ENCODE assay signal across 7 mouse cellular contexts in genomic region chr5:105415951-105416675, GRCm38 (mm10). TPM values are rescaled to one million over a fixed set of nuclear protein-coding genes. Genes with fewer than 3 reads are reported as not detected.
DNase-seq lines count a peak whose midpoint lies in the region; ATAC-seq lines count a peak whose summit lies in the region.

No protein-coding gene starts in this region.

- 3% methylated on average over 36 of the region's 36 CpGs for WGBS in forebrain, embryonic 14.5 days
- WGBS in limb, embryonic 10.5 days = 3% methylated on average over 36 of the region's 36 CpGs
- WGBS in neural tube, embryonic 13.5 days = 4% methylated on average over 26 of the region's 36 CpGs

- H3K9ac ChIP-seq in forebrain, embryonic 14.5 days (ENCODE audit: low read length) = peak overlapping the region; percentile 98
- peak overlapping the region; percentile 95 for H3K9ac ChIP-seq in neural tube, embryonic 13.5 days

- H3K4me2 ChIP-seq in forebrain, embryonic 14.5 days (ENCODE audit: low read length) = peak overlapping the region; percentile 90
- peak overlapping the region; percentile 87 for H3K4me2 ChIP-seq in neural tube, embryonic 13.5 days

- H3K27me3 ChIP-seq in megakaryocyte, embryonic 14.5 days (replicated peaks) = no peaks in the 10 kb centered on the region
- H3K27me3 ChIP-seq in forebrain, embryonic 14.5 days (replicated peaks; ENCODE audit: control insufficient read depth, insufficient read depth, low read length) = no peaks in the 10 kb centered on the region
- peaks cover 5% of the 10 kb centered on the region; the same call in 1 of the 2 replicates for H3K27me3 ChIP-seq in limb, embryonic 10.5 days (ENCODE audit: low read depth, poor library complexity, severe bottlenecking)
- H3K27me3 ChIP-seq in neural tube, embryonic 13.5 days = no peaks in the 10 kb centered on the region

- H3K9me3 ChIP-seq in megakaryocyte, embryonic 14.5 days = no peaks in the 10 kb centered on the region
- H3K9me3 ChIP-seq in forebrain, embryonic 14.5 days (replicated peaks; ENCODE audit: control insufficient read depth, low read length) = 0 out of 2 replicates have a peak, but pooled peaks cover 2% of the 10 kb centered on the region
- no peaks in the 10 kb centered on the region for H3K9me3 ChIP-seq in limb, embryonic 10.5 days (replicated peaks)
- H3K9me3 ChIP-seq in neural tube, embryonic 13.5 days = peaks cover 9% of the 10 kb centered on the region; the same call in 1 of the 2 replicates

- H3K27ac ChIP-seq in forebrain, embryonic 14.5 days (ENCODE audit: low read depth, low read length) = peak overlapping the region; percentile 85; the same call in 1 of the 2 replicates
- H3K27ac ChIP-seq in limb, embryonic 10.5 days = peak overlapping the region; percentile 96
- H3K27ac ChIP-seq in neural tube, embryonic 13.5 days (replicated peaks) = peak overlapping the region; percentile 94

- DNase-seq in forebrain, embryonic 14.5 days (ENCODE audit: low spot score) = peak; percentile 20
- DNase-seq in limb, embryonic 10.5 days (ENCODE audit: low spot score) = peak; percentile 56
- DNase-seq in Muller cell, postnatal 12 days (ENCODE audit: inconsistent ontology term) = no peak

- peaks cover 67% of the 10 kb centered on the region for H3K4me1 ChIP-seq in megakaryocyte, embryonic 14.5 days
- H3K4me1 ChIP-seq in forebrain, embryonic 14.5 days (ENCODE audit: control insufficient read depth, insufficient read depth, low read length) = peaks cover 3% of the 10 kb centered on the region; the same call in 1 of the 2 replicates
- H3K4me1 ChIP-seq in limb, embryonic 10.5 days = peaks cover 13% of the 10 kb centered on the region
- peaks cover 8% of the 10 kb centered on the region for H3K4me1 ChIP-seq in neural tube, embryonic 13.5 days (replicated peaks)

- no peak for ATAC-seq in megakaryocyte, adult 5-6 weeks (ENCODE audit: poor library complexity, severe bottlenecking)
- peak; percentile 2 for ATAC-seq in activated CD4-positive, CD25-positive, alpha-beta regulatory T cell, adult 4 months
- ATAC-seq in forebrain, embryonic 14.5 days = peak; percentile 58
- ATAC-seq in neural tube, embryonic 13.5 days (ENCODE audit: low read depth) = peak; percentile 73

- peaks cover 43% of the 10 kb centered on the region for H3K36me3 ChIP-seq in megakaryocyte, embryonic 14.5 days (replicated peaks; ENCODE audit: low read length)
- H3K36me3 ChIP-seq in forebrain, embryonic 14.5 days (ENCODE audit: control insufficient read depth, insufficient read depth, low read length) = no peaks in the 10 kb centered on the region
- no peaks in the 10 kb centered on the region for H3K36me3 ChIP-seq in limb, embryonic 10.5 days
- peaks cover 15% of the 10 kb centered on the region for H3K36me3 ChIP-seq in neural tube, embryonic 13.5 days

- H3K4me3 ChIP-seq in megakaryocyte, embryonic 14.5 days (replicated peaks) = peak overlapping the region; percentile 96
- H3K4me3 ChIP-seq in forebrain, embryonic 14.5 days (ENCODE audit: low read depth, low read length) = peak overlapping the region; percentile 93
- peak overlapping the region; percentile 85 for H3K4me3 ChIP-seq in limb, embryonic 10.5 days
- H3K4me3 ChIP-seq in neural tube, embryonic 13.5 days = peak overlapping the region; percentile 94

RNA-seq across cellular contexts. Expression of gene Lrrc8b, which starts 0.5 kb away (rescaled TPM):
- polyA plus RNA-seq in megakaryocyte, embryonic 14.5 days (2012; ENCODE audit: insufficient read depth, low replicate concordance) = 1.3 and 1.4 TPM in 2 replicates
- 19.9 and 23.7 TPM in 2 replicates for total RNA-seq in megakaryocyte, adult 5-6 weeks (2015)
- 8.1 and 9.6 TPM in 2 replicates for total RNA-seq in megakaryocyte, adult 5-6 weeks (2017)
- 1 to 10 TPM; 1.6 to 2.3 TPM for polyA plus RNA-seq in activated CD4-positive, CD25-positive, alpha-beta regulatory T cell, adult 4 months (2017; shearing (Covaris generic))
- 14.7 and 19.6 TPM in 2 replicates for polyA plus RNA-seq in forebrain, embryonic 14.5 days (2014; fragmentation: Nextera tagmentation; extraction: Ambion mirVana)
- 3.7 and 4.7 TPM in 2 replicates for polyA plus RNA-seq in limb, embryonic 10.5 days (2016; fragmentation: Nextera tagmentation; extraction: Ambion mirVana)
- polyA plus RNA-seq in neural tube, embryonic 13.5 days (2015; fragmentation: Nextera tagmentation; extraction: Ambion mirVana) = 13.3 and 13.5 TPM in 2 replicates
